Mouse (Mus musculus): ENCODE measurements around the gene Aqp7.
A peak's percentile ranks its signal among the peaks of the same experiment; 100 is the strongest.

DNA sequence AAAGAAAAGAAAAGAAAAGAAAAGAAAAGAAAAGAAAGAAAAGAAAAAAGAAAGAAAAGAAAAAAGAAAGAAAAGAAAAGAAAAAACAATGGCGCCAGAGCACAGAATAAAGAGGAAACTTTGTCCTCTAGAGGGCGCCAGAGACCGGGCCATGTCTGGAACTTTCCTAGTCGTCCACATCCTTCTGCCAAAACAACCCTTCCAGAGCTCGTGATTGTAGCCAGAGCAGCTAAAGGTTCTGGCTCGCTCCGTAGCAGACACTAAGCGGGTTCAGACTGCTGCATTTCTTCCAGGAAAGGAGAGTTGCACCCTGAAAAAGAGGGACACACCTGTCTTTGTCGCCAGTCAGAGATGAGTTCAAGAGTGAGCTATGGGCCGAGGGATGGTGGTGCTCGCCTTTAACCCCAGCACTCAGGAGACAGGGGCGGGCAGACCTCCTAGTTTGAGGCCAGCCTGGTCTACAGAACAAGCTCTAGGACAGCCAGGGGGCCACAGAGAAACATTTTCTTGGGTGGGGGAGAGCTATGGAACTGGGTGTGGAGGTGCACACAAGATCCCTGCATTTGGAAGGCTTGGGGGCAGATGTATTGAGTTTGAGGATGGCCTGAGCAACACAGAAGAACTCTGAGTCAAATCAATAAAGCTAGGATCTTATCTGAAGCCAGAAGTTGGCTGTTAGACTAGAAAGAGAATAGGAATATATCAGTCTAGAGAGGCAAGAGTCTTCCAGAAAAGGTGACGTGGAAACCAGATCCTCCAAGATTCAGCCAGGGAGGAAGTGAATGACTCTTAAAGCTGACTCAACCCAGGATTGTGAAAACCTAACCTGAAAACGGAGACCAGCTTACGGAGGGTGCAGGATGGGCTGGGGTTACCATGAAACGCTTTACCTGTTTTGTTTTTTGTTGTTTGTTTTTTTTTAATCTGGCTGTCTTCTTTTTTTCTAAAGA, 3.1 kb upstream of the Aqp7 start:
- TF ChIP-seq CTCF (IDR thresholded peaks at IDR 0.05), result peak; percentile 93
- no peak for TF ChIP-seq POLR2A (IDR thresholded peaks at IDR 0.05; ENCODE audit: insufficient read depth, low read depth, low read length)
